Mouse (Mus musculus) MEL (cell line): ENCODE data around the gene Wdr64. TPM values are rescaled to one million over a fixed set of nuclear protein-coding genes. Genes with fewer than 3 reads are reported as not detected.

ENCODE experiments used
- DNase-seq: peaks from one replicate; pipeline ENCODE4 v3.0.0; 2011; ENCODE audit warnings: low read depth, low spot score
- H3K27ac ChIP-seq: 2 replicates; pipeline ENCODE4 v1.5.1; 2012; ENCODE audit warnings: low read depth, mild to moderate bottlenecking, control low read depth, low read length, moderate library complexity; ENCODE audit not compliant: control insufficient read depth
- H3K27me3 ChIP-seq, 2 experiments: fragments of 150-350 bp in 1 of 2; sonication (generic) in 1 of 2; 2 replicates each; pipeline ENCODE4 v1.6.1; 2012; ENCODE audit warnings: low read length in 2 of 2, mild to moderate bottlenecking in 2 of 2, improper control_type of control experiment in 1 of 2, moderate library complexity in 1 of 2; ENCODE audit not compliant: insufficient read depth in 2 of 2, control insufficient read depth in 1 of 2
- H3K36me3 ChIP-seq, 2 experiments: 2 replicates each; pipeline ENCODE4 v1.6.1; 2012 to 2014; ENCODE audit warnings: low read length in 2 of 2, improper control_type of control experiment in 1 of 2, inconsistent platforms in 1 of 2, mild to moderate bottlenecking in 1 of 2; ENCODE audit not compliant: insufficient read depth in 2 of 2, control insufficient read depth in 1 of 2
- H3K4me1 ChIP-seq, 2 experiments: fragments of 150-350 bp in 1 of 2; sonication (generic) in 1 of 2; 2 replicates each; pipeline ENCODE4 v1.6.1; 2012; ENCODE audit warnings: low read length in 2 of 2, improper control_type of control experiment in 1 of 2, mild to moderate bottlenecking in 1 of 2; ENCODE audit not compliant: insufficient read depth in 2 of 2, control insufficient read depth in 1 of 2
- H3K4me3 ChIP-seq, 2 experiments: fragments of 150-350 bp in 1 of 2; sonication (generic) in 1 of 2; 2 replicates each; pipeline ENCODE4 v1.5.1; 2012; ENCODE audit warnings: low read depth in 2 of 2, low read length in 2 of 2, mild to moderate bottlenecking in 2 of 2, moderate library complexity in 2 of 2, control low read depth in 1 of 2, improper control_type of control experiment in 1 of 2; ENCODE audit not compliant: control insufficient read depth in 1 of 2, insufficient read depth in 1 of 2
- H3K79me2 ChIP-seq: 2 replicates; pipeline ENCODE4 v1.6.1; 2012; ENCODE audit warnings: mild to moderate bottlenecking, low read length, moderate library complexity; ENCODE audit not compliant: control insufficient read depth, poor library complexity, insufficient read depth
- H3K9ac ChIP-seq: 2 replicates; pipeline ENCODE4 v1.6.1; 2012; ENCODE audit warnings: low read depth, mild to moderate bottlenecking, control low read depth, low read length, moderate library complexity; ENCODE audit not compliant: control insufficient read depth, poor library complexity, severe bottlenecking
- H3K9me3 ChIP-seq: fragments of 150-350 bp; sonication (generic); replicated peaks from 2 replicates; pipeline ENCODE4 v1.6.1; 2012; ENCODE audit warnings: mild to moderate bottlenecking, low read length, improper control_type of control experiment, moderate library complexity; ENCODE audit not compliant: insufficient read depth
- BHLHE40 ChIP-seq: IDR thresholded peaks from 2 replicates; pipeline ENCODE4 v1.6.1; 2012; ENCODE audit warnings: low read depth, mild to moderate bottlenecking, inconsistent platforms, low read length, improper control_type of control experiment, borderline replicate concordance
- CHD1 ChIP-seq: IDR thresholded peaks from 2 replicates; pipeline ENCODE4 v1.6.1; 2012; ENCODE audit warnings: low read depth, mild to moderate bottlenecking, inconsistent platforms, low read length, improper control_type of control experiment
- CHD2 ChIP-seq: IDR thresholded peaks from 2 replicates; pipeline ENCODE4 v1.6.1; 2011; ENCODE audit warnings: low read length, improper control_type of control experiment
- CTCF ChIP-seq, 3 experiments: IDR thresholded peaks in 2 of 3; conservative IDR thresholded peaks in 1 of 3; 2 replicates each; pipeline ENCODE4 v1.5.1; 2011 to 2012; ENCODE audit warnings: low read length in 3 of 3, low read depth in 2 of 3, mild to moderate bottlenecking in 2 of 3, improper control_type of control experiment in 1 of 3, inconsistent platforms in 1 of 3, mixed read lengths in 1 of 3, moderate library complexity in 1 of 3; ENCODE audit not compliant: control insufficient read depth in 1 of 3, insufficient read depth in 1 of 3, poor library complexity in 1 of 3, severe bottlenecking in 1 of 3
- ETS1 ChIP-seq: IDR thresholded peaks from 2 replicates; pipeline ENCODE4 v1.6.1; 2012; ENCODE audit warnings: low read depth, mild to moderate bottlenecking, inconsistent platforms, low read length, improper control_type of control experiment, moderate library complexity
- GABPA ChIP-seq: IDR thresholded peaks from 2 replicates; pipeline ENCODE4 v1.6.1; 2012; ENCODE audit warnings: low read depth, mild to moderate bottlenecking, inconsistent platforms, low read length, improper control_type of control experiment, moderate library complexity
- GATA1 ChIP-seq: IDR thresholded peaks from 2 replicates; pipeline ENCODE4 v1.6.1; 2011; ENCODE audit warnings: low read depth, low read length, improper control_type of control experiment
- JUND ChIP-seq: IDR thresholded peaks from 2 replicates; pipeline ENCODE4 v1.6.1; 2011; ENCODE audit warnings: low read depth, mild to moderate bottlenecking, improper control_type of control experiment, low read length
- MAZ ChIP-seq: IDR thresholded peaks from 2 replicates; pipeline ENCODE4 v1.6.1; 2012; ENCODE audit warnings: low read depth, mild to moderate bottlenecking, inconsistent platforms, low read length, improper control_type of control experiment
- MYB ChIP-seq: IDR thresholded peaks from 2 replicates; pipeline ENCODE4 v1.6.1; 2011; ENCODE audit warnings: mild to moderate bottlenecking, low read depth, low read length, improper control_type of control experiment
- MYC ChIP-seq: IDR thresholded peaks from 2 replicates; pipeline ENCODE4 v1.6.1; 2011; ENCODE audit warnings: low read depth, mild to moderate bottlenecking, low read length, improper control_type of control experiment, moderate library complexity
- NELFE ChIP-seq: IDR thresholded peaks from 2 replicates; pipeline ENCODE4 v1.6.1; 2011; ENCODE audit warnings: low read depth, low read length, improper control_type of control experiment
- NRF1 ChIP-seq: IDR thresholded peaks from 2 replicates; pipeline ENCODE4 v1.6.1; 2014; ENCODE audit warnings: low read depth, mild to moderate bottlenecking, inconsistent platforms, low read length, improper control_type of control experiment, moderate library complexity; ENCODE audit not compliant: poor library complexity, insufficient read depth, severe bottlenecking
- RAD21 ChIP-seq: IDR thresholded peaks from 2 replicates; pipeline ENCODE4 v1.6.1; 2011; ENCODE audit warnings: mild to moderate bottlenecking, low read depth, low read length, improper control_type of control experiment
- SIN3A ChIP-seq: IDR thresholded peaks from 2 replicates; pipeline ENCODE4 v1.6.1; 2012; ENCODE audit warnings: low read length, improper control_type of control experiment, inconsistent platforms
- SMC3 ChIP-seq: IDR thresholded peaks from 2 replicates; pipeline ENCODE4 v1.6.1; 2011; ENCODE audit warnings: low read depth, low read length, improper control_type of control experiment
- TAL1 ChIP-seq: IDR thresholded peaks from 2 replicates; pipeline ENCODE4 v1.6.1; 2012; ENCODE audit warnings: mild to moderate bottlenecking, inconsistent platforms, low read length, moderate library complexity, mixed read lengths
- TBP ChIP-seq: IDR thresholded peaks from 2 replicates; pipeline ENCODE4 v1.8.0; 2011; ENCODE audit warnings: low read depth, low read length, improper control_type of control experiment
- TCF12 ChIP-seq: IDR thresholded peaks from 2 replicates; pipeline ENCODE4 v1.6.1; 2014; ENCODE audit warnings: low read depth, mild to moderate bottlenecking, inconsistent platforms, low read length, improper control_type of control experiment, moderate library complexity
- USF2 ChIP-seq, 2 experiments: IDR thresholded peaks; 2 replicates each; pipeline ENCODE4 v1.6.1; 2011 to 2012; ENCODE audit warnings: improper control_type of control experiment in 2 of 2, low read length in 2 of 2, borderline replicate concordance in 1 of 2, inconsistent platforms in 1 of 2, low read depth in 1 of 2, mild to moderate bottlenecking in 1 of 2; ENCODE audit not compliant: insufficient read depth in 1 of 2
- ZC3H11A ChIP-seq: IDR thresholded peaks from 2 replicates; pipeline ENCODE4 v1.6.1; 2012; ENCODE audit warnings: low read depth, mild to moderate bottlenecking, inconsistent platforms, low read length, improper control_type of control experiment
- ZMIZ1 ChIP-seq: IDR thresholded peaks from 2 replicates; pipeline ENCODE4 v1.6.1; 2012; ENCODE audit warnings: low read depth, mild to moderate bottlenecking, inconsistent platforms, low read length, improper control_type of control experiment, moderate library complexity
- polyA plus RNA-seq, 2 experiments: library from polyadenylated mRNA; stranded (reverse) in 1 of 2; unstranded in 1 of 2; fragments of >175 nt in 1 of 2; fragments of >200 nt in 1 of 2; gene quantifications; 2 replicates each; pipeline versions ENCODE4 v1.2.1 to v1.2.4; 2012; ENCODE audit warnings: low replicate concordance in 2 of 2, low read depth in 1 of 2; ENCODE audit not compliant: insufficient read length in 2 of 2, insufficient read depth in 1 of 2, missing spikeins in 1 of 2
- total RNA-seq: library from RNA; depleted of rRNA; stranded (reverse); fragments of 300-350 nt; gene quantifications from 2 replicates; pipeline ENCODE4 v1.2.3, GENCODE M21; 2012

Wdr64 gene
- total and polyA plus RNA-seq, 3 experiments = 0.31 TPM; not detected in 2

DNA sequence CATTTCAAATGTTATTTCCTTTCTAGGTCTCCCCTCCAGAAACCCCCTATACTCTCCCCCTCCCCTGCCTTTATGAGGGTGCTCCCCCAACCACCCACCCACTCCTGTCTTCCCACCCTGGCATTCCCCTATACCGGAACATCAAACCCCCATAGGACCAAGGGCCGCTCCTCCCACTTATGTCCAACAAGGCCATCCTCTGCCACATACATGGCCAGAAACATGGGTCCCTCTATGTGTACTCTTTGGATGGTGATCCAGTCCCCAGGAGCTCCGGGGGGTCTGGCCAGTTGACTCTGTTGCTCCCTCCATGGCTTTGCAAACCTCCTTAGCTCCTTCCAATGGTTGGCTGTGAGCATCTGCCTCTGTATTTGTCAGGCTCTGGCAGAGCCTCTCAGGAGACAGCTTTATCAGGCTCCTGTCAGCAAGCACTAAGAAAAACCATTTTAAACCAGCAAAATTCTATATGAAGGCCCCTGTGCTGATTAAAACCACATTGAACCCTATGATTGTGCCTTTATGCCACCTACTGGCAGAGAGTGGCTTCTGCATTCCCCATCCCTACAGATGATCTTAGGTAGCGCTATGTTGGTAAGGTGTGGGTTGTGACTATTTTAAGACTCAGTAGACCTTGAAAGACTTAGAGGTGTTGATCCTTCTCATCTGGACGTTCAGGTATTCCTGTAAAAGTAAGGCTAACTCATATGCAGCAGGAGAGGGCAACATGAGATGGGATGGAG lies 29.6 kb upstream of the Wdr64 start:
- Histone ChIP-seq H3K9me3 (no peaks in the 10 kb centered on the region), H3K79me2 (no peaks in the 10 kb centered on the region), H3K27me3 (no peaks in the 10 kb centered on the region), H3K9ac (no peak overlapping the region), H3K4me1 (no peaks in the 10 kb centered on the region), H3K4me3 (no peak overlapping the region), H3K36me3 (no peaks in the 10 kb centered on the region), H3K27ac (no peak overlapping the region)
- DNase-seq = peak; percentile 77
- TF ChIP-seq GATA1 = 0 out of 2 replicates have a peak, but pooled peaks have one; percentile 10
- TF ChIP-seq TBP = no peak
- peak; percentile 64 to 91 (median 79) for TF ChIP-seq CTCF (IDR thresholded peaks at IDR 0.05 in 2 of 3, conservative IDR thresholded peaks at IDR 0.05 in 1 of 3; ENCODE audit: control insufficient read depth in 1 of 3, insufficient read depth in 1 of 3, low read depth in 2 of 3, low read length in 3 of 3, poor library complexity in 1 of 3, severe bottlenecking in 1 of 3)
- 0 out of 2 replicates have a peak, but pooled peaks have one; percentile 39 for TF ChIP-seq SIN3A
- peak; percentile 52; the same call in 1 of the 2 replicates for TF ChIP-seq MYC
- TF ChIP-seq JUND = no peak
- TF ChIP-seq SMC3 = peak; percentile 94
- peak; percentile 87 for TF ChIP-seq ZC3H11A
- TF ChIP-seq RAD21 = peak; percentile 92

DNA sequence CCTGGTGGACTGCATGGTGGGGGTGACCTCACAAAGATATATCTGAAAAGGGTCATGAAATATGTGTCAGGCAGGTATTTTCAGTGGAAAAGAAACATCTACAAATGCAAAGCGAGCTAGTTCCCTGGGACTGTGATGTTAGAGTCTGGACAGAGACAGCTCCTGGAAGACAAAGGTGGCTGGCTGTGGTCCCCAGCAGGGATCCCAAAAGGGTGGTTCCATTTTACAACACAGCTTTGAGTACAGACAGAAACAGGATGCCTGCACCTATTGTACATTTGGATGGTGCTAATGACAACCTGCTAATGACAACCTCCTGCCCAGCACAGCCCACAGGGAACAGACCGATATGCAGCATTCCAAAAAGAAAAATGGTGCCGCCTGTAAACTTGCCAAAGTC lies 28.9 kb upstream of the Wdr64 start:
- no peak for DNase-seq
- H3K27me3 ChIP-seq = no peaks in the 10 kb centered on the region
- H3K4me1 ChIP-seq = no peaks in the 10 kb centered on the region
- H3K9me3 ChIP-seq = no peaks in the 10 kb centered on the region
- no peak for TF ChIP-seq CHD2
- TF ChIP-seq TCF12 = no peak
- no peak for TF ChIP-seq CHD1
- TF ChIP-seq NELFE = no peak
- TF ChIP-seq GABPA = no peak
- no peak for TF ChIP-seq GATA1
- TF ChIP-seq SMC3 = no peak
- no peak for TF ChIP-seq ETS1
- no peak for TF ChIP-seq JUND
- no peak for TF ChIP-seq TAL1
- TF ChIP-seq BHLHE40 = no peak
- no peak for TF ChIP-seq ZMIZ1
- TF ChIP-seq MAZ = no peak
- no peak for TF ChIP-seq SIN3A
- TF ChIP-seq CTCF (IDR thresholded peaks at IDR 0.05 in 2 of 3, conservative IDR thresholded peaks at IDR 0.05 in 1 of 3; ENCODE audit: control insufficient read depth in 1 of 3, insufficient read depth in 1 of 3, low read depth in 2 of 3, low read length in 3 of 3, poor library complexity in 1 of 3, severe bottlenecking in 1 of 3) = no peak
- no peak for TF ChIP-seq USF2 (IDR thresholded peaks at IDR 0.05; ENCODE audit: borderline replicate concordance in 1 of 2, insufficient read depth in 1 of 2, low read depth in 1 of 2, low read length in 2 of 2)
- no peak for TF ChIP-seq NRF1
- TF ChIP-seq MYC = no peak
- no peak for TF ChIP-seq MYB
- no peak for TF ChIP-seq RAD21
- H3K36me3 ChIP-seq = no peaks in the 10 kb centered on the region
- H3K4me3 ChIP-seq = no peak overlapping the region
- H3K9ac ChIP-seq = no peak overlapping the region
- no peaks in the 10 kb centered on the region for H3K79me2 ChIP-seq
- H3K27ac ChIP-seq = no peak overlapping the region
